Mouse (Mus musculus) layer of hippocampus, adult 11-12 months (tissue): Measurements from ENCODE around the gene Ccndbp1.
A peak's percentile ranks its signal among the peaks of the same experiment; 100 is the strongest.
"Not testable (repeated sequence)": the region's sequence is repeated elsewhere in the genome, so short reads cannot be mapped to it uniquely, and the experiment has no call there.

Experiments
- DNase-seq: peaks from one replicate; pipeline ENCODE4 v3.0.0; 2022; ENCODE audit warnings: low spot score

Ccndbp1 gene

DNA sequence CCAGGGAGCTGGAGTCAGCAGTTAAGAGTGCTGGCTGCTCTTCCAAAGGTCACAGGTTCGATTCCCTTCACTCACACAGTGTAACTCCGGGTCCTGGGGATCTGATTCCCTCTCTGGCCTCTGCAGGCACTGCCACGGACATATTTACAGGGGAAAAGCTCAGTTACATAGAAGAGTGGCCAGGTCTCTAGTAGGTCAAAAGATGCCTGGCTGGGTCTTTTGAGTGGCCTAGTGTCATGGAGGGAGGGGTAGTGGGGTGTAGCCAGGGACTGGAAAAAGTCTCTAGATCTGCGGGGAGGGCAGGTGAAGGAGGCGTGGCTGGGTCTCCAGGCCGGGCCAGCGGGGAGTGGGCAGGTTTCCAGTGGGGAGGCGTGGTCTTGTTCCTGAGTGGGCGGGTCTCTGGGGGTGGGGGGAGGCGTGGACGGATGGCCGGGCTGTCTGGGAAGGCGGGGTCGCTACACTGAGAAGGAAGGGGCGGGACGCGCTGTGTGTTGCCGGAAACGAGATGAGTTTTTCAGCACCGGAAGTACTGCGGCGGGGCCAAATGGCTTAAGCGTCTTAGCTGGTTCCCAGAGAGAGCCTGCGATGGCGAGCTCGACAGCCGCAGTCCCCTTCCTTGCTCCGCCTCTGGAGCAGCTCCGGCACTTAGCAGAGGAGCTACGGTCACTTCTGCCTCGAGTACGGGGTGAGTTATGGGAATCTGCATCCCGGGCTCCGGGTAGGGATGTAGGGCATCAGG, at the start of gene Ccndbp1:
Ccndbp1 (plus strand) TSS at position 479 of the 739 bp plus-strand sequence.
- peak; percentile 89 for DNase-seq

DNA sequence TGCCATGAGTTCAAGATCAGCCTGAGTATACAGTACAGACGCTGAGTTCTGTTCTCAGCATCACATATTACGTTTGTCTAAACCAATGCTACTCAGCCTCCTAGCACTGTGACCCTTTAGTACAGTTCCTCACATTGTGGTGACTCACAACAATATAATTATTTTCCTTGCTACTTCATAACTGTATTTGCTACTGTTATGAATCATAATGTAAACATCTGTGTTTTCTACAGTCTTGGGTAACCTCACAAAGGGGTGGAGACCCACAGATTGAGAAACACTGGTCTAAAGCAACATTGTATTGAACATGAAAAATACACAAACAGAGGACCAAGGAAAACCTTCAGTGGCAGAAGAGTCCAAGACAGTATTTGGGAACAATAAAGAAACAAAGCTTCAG, 48.8 kb upstream of the Ccndbp1 start:
- no peak for DNase-seq

DNA sequence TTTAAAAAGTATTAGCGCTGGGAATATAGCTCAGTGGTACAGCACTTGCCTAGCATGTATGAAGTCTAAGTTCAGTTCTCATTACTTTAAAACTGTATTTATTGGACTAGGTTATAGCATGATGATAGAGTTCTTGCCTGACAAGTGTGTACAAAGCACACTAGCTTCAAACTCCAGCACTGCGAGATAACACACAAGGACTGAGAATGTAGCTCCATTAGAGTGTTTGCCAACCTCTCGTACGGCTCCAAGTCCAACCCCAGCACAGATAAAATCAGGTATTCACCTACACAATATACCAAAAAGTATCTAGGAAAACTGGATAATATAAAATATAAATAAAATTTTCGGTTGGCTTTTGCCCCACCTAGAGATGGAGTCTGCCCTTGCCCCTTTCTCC, 48.4 kb upstream of the Ccndbp1 start:
- DNase-seq: no peak

DNA sequence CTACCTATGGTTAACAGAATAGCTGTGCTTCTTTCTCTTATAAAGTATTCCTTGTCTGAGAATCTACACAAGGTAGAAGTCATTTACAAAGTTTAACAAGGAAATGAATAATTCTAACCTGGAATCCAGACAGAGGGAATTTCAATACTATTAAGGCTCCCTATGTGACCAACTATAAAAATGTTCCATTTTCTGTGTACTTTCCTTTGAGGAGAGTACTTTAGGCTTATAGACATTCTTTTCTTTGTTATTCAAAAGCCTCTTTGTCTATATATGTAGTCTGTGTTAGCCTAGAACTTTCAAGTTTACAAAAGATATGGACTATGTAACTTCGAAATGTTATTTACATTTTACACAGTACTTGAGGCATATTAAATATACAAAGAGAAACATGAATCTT, 47.9 kb upstream of the Ccndbp1 start:
- DNase-seq: no peak

DNA sequence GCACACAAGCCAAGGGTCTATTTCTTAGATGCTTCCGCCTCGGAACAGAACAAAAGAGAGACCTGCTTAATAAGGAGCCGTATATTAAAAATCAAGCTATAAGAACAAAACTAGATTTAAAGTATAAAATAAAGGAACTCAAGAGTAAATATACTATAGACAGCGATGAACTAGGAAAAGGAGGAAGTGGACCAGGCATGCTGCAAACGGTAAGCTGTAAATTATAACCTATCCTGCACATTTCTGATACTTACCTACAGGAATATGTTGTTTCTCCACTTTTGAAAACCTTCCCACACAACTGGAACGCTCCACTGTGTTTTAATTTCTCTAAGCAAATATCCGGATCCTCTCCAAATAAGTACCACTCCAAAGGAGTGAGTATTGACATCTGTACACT, 45.1 kb upstream of the Ccndbp1 start:
- DNase-seq: no peak

DNA sequence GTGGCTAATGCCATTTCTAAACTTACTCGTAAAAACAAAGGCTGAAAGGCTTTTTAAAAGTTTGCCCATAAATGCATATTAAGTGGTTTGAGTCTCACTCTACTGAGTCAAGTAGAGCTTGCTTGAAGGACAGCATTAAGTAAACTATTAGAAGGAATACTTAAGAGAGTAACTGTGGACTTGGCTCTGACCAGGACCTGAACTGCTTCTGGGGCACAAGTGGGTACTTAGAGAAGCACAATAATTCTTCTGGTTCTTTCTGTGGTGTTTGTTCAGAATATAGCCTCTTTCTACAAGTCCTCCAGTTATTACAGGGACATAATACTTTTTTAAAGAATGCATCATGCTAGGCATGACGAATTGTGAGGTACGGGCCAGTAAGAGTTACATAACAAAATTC, 42.7 kb upstream of the Ccndbp1 start:
- no peak for DNase-seq

DNA sequence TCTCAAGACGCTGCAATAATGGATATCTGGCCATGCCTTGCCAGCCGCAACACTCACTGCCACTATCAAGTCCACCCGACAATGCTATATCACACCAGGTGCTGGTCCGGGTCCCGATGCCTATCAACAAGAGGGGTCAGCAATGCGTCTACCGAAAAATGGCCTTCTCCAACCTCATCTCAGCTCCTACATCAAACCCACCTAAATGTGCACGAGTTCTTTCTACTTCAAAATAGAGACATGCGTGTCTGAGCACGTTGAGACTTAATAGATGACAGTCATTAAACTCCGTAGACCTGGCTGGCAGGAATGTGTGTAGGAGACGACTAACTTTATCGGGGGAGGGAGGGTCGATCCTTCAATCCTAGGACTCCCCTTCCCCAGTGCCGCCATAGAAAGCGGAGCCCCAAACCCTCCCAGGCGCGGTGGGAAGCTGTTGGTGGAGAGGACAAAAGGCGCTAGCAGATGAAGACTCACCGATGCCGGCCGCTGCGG, 38.1 kb upstream of the Ccndbp1 start:
- peak; percentile 12 for DNase-seq

DNA sequence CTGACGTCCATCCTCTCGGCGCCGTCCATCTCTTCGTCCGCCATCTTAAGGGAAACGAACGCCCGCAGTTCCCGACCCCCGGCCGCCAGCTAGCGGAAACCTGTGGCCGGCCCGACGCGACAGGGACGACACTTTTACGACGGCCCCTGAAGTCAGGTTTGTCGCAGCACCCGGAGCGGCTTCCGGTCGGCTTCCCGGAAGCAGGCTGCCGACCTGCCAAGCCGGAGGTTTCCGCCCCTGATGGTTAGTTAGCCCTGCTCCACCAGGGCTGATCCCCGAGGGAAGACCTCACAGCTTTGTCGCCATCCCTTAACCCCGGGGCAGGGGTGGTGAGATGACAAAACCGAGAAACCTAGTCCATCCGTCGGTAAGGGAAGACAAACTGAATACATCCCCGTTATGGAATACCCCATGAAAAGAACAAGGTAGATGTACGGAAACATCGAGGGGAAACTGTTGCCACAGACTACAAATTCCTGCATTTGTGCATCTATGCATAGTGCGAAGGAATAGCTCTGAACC, 37.6 kb upstream of the Ccndbp1 start, which contains the start of gene Ubr1:
Ubr1 (minus strand) TSS at position 157 of the 522 bp plus-strand sequence.
- DNase-seq: peak; percentile 86

DNA sequence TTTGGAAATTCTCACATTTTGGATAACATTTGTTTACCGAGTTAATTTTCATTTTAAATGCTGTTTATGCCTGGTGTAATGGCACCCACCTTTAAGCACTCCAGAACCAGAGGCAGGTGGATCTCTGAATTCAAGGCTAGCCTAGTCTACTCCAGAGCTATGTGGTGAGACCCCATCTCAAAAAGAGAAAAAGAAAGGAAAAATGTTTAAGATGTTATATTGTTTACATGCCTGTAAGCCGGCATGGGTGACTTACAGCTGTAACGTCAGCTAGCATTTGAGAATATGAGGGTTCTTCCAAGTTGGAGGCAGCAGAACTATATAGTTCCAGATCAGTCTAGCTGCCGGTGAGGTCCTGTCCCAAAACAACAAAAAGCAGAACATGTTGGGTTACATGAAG, 36.4 kb upstream of the Ccndbp1 start:
- DNase-seq: no peak

DNA sequence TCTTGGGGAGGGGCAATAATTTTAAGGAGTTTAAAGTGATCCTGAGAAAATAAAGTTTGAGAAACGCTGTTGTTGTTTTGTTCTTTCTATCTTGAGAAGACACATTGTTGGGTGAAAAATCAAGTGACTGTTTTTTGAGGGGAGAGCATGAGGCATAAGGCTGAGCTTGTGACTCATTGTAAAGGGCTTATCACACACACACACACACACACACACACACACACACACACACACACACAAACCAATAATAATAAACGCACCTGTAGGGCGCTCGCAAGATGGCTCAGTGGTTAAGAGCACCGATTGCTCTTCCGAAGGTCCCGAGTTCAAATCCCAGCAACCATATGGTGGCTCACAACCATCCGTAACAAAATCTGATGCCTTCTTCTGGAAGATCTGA, 35.9 kb upstream of the Ccndbp1 start:
- DNase-seq: not testable (repeated sequence)

DNA sequence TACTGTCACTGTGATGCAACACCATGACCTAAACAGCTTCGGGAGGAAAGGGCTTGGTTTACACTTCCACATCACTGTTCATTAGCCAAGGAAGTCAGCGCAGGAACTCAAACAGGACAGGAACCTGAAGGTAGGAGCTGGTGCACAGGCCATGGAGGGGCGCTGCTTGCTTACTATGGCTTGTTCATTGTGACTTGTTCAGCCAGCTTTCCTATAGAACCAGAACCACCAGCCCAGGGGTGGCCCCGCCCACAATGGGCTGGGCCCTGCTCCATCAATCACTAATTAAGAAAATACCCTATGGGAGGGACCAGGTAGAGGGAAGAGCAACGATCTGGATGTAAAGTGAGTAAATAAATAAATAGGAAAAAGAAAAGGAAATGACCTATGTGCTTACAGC, 35.2 kb upstream of the Ccndbp1 start:
- no peak for DNase-seq

DNA sequence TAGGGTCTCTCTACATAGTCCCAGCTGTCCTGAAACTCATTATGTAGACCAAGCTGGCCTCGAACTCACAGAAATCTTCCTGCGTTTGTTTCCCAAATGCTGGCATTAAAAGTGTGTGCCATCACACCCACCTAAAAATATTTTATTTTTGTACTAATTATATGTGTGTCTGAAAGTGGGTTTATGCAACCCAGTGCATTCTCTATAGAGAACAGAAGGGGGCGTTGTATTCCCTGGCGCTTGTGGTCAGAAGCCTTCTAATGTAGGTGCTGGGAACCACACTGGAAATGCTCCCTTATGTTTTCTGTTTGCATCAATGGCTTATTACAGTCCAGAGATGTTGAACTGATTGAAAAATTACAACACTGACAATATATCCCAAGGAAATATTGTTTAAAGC, 31.9 kb upstream of the Ccndbp1 start:
- no peak for DNase-seq

DNA sequence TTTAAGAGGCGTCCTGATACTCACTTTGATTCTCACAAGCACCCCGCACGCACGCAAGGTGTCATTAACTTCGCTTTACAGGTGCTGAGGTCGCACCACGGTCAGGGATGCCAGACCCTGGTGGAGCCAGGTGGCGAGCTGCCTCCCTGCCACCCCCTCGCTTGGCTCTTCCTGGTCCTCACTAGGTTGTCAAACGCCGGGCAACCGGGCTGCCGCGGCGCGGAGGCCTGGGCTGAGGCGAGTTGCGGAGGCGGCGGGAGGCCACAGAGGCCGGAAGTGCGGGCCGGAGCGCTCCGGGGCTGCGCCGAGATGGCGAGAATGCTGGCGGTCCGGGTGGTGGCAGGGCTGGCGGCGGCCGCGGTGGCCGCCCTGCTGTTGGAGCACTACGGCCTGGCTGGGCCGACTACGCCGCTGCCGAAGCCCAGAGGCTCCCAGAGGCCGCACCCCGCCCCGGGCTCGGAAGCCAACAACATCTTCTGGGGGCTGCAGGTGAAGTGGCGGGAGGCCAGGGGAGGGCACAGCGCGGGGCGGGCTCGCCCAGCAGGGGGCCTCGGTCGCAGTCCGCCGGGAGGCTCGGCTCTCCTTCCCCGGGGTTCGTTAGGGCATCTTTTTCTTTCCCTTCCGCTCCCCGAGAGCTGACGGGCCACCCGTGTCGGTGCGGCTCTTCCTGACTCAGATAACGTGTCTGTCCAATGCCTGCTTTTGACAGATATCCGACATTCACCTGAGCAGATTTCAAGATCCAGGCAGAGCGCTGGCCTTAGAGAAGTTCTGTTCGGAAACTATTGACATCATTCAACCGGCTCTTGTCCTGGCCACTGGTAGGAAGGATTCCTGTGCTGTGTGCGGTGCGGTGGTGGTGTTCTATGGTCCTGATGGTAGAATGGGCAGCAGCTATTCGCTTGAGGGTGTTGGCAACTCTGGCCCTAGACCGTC, 30.9 kb upstream of the Ccndbp1 start, which contains the start of gene Tmem62:
Tmem62 (plus strand) TSS at position 28 of the 936 bp plus-strand sequence.
- peak; percentile 54 for DNase-seq

DNA sequence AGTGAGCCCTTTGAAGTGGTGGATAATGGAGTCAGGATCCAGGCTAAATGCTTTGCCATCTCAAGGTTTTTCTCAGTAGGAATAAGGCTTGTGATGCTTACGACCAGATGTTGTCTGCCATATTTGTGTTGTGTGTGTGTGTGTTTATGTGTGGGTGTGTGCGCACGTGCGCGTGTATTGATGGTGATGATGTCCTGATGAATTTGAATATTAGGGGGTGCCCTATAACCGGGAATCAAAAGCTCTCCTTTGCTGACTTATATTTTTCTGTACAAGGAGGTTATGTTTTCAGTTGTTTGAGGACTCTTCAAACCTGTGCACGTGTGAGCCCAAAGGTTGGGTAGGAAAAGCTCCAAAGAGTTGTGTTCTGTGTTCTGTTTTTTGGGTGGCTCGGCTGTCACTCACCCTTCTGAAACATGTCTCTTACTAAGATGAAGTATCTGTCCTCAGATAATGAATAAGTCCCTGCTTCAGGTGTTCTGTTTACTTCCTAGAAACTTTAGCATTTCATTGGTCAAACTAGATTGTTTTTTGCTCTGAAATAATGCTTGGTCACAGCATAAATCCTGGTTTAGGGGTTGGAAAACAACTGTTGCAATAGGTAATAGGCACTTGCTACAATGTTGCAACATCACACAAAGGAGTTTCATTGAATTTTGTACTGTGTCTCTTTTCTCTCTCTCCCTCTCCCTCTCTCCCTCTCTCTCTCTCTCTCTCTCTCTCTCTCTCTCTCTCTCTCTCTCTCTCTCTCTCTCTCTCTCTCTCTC, 30.1 kb upstream of the Ccndbp1 start:
- DNase-seq: no peak

DNA sequence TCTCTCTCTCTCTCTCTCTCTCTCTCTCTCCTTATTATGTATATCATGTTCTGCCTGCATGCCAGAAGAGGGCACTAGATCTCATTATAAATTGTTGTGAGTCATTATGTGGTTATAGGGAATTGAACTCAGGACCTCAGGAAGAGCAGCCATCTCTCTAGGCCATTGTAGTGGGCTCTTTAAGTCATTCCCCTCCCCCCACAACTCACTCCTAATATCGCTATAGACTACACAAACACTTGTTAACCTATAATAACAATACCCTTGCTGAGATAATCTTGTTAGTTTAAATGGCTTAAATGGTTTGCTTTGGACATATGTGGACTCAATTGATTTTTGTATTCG, 29.5 kb upstream of the Ccndbp1 start:
- DNase-seq: no peak

DNA sequence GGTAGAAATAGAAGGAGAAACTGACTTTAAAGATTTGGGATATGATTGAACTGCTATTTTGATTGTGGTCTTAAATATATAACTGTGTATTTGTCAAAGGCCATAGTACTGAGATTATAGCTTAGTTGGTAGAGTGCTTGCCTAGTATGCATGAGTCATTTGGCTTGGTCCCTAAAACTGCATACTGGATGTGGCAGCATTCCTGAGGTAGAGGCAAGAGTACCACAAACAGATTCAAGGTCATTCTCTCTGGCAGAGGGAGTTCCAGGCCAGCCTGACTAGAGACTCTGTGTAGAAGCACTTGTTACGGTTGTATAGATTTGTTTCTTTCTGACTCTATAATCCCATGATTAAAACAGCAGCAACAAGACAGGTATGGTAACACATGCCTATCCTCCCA, 28.4 kb upstream of the Ccndbp1 start:
- DNase-seq: no peak

DNA sequence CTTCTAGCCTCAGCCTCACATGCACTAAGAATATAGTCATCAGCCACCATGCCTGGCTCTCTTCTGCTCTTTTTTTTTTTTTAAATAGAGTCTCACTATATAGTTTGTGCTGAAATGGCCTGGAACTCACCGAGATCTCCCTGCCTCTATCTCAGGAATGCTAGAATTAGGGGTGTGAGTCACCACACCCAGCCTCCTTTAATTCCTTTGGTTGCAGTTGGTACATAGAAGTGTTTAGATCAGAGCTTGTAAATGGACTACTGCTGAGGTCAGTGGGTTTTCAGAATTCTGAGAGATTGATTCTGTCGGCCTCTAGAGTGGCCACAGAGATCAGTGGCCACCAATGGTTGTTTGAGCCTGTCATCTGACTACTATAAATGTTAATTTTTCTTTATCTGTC, 27.3 kb upstream of the Ccndbp1 start:
- no peak for DNase-seq

DNA sequence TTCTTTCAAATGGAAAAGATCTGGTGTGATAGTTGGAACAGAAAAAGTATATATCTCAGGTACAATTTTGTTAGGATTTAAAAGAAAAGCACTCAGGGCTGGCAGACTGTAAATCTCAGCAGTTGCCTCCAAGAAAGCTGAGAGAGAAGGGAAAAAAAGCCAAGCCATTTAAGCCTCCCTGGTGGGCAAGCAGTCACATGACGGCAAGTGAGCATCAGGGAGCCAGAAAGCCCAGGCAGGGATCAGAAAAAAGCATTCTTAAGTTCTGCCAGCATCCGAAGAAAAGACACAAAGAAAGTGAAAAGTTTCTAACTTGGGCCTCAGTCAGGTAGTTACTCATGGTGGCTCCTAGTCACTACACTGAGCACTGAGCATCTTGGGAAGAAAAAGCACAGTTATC, 24.6 kb upstream of the Ccndbp1 start:
- DNase-seq: no peak

DNA sequence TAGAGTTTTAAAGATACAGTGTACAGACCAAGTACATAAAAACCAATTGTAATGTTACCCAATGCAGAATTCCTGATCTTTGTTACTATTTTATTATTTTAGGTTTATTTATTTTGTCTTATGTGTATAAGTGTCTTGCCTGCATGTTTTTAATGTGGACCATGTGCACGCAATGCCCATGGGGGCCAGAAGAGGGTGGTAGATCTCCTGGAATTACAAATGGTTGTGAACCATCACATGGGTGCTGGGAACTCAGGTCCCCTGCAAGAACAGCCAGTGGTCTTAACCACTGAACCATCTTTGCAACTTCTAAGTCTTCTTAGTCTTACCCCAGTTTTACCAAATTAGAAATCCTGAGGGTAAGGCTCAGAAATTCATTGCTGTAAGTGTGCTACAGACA, 23.0 kb upstream of the Ccndbp1 start:
- DNase-seq: no peak

DNA sequence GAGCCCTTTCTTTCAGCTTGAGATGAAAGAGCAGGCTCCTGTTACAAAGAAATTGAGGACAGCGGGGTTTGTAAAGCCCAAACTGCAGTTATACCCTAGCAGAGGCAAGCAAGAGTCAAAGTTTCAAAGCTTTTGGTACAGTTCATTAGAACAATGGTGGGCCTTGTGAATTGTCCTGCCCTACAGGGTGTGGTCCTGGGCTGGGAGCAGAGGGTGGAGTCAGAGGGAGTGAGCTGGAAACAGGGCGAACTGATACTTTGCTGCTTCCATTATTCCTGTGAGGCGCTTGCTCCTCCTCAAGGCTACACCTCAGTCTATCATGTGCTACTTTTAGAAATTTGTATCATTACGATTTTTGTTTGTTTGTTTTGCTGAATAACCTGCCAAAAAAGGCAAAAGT, 17.0 kb upstream of the Ccndbp1 start:
- DNase-seq: no peak

DNA sequence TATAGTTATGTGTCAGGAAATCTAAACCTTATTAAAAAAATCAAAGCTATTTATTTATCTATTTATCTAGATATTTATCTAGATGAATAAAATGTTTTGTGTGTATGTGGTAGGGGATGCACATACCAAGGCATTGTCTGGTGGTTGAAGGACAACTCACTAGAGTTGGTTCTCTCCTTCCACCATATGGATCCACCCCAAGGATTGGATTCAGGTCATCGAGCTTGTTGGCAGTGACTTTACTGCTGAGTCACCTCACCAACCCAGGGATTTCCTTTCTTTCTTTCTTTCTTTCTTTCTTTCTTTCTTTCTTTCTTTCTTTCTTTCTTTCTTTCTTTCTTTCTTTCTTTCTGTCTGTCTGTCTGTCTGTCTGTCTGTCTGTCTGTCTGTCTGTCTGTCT, 11.6 kb upstream of the Ccndbp1 start:
- not testable (repeated sequence) for DNase-seq

DNA sequence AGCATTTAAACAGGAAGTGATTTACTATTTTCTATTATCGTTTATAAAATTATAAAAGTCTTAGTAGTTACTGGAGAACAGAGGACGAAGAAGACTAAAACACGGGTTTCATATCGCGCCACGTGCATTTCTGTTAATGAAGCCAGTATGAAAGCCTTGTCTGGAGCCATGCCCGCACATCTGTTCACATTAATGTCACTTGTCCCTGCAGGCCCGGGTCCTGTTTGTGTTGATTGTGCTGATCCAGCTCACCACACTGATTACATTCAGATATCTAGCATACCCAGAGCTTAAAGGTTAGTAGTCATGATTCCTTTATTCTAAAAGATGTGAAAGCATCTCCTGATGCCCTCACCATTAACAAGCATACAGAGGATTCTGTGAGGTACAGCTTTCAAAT, 9.3 kb upstream of the Ccndbp1 start:
- no peak for DNase-seq
